ENCODE assay signal across 8 mouse cellular contexts in genomic region chr9:47276303-47277005, GRCm38 (mm10).
DNase-seq lines count a peak whose midpoint lies in the region; ATAC-seq lines count a peak whose summit lies in the region.

No protein-coding gene starts in this region.

- DNase-seq in embryo, embryonic 10.5 days (ENCODE audit: low spot score): peak; percentile 30
- DNase-seq in embryo, embryonic 10 days (ENCODE audit: low spot score): no peak
- DNase-seq in kidney, postnatal 4 days: peak; percentile 58 to 70
- no peak for DNase-seq in kidney, postnatal 36 days
- peak; percentile 65 for DNase-seq in heart, postnatal 4 days
- DNase-seq in retina, embryonic 14.5 days (ENCODE audit: low spot score): peak; percentile 62
- DNase-seq in spleen, adult 18-20 months: no peak

- no peak for ATAC-seq in megakaryocyte, adult 5-6 weeks (ENCODE audit: poor library complexity, severe bottlenecking)

Comparison
In these comparisons a context has a peak if more than half of its experiments do, and no peak if none do; other contexts are left out.
1. DNase-seq: peak in embryo, embryonic 10.5 days (single experiment), kidney, postnatal 4 days (2 of 2), heart, postnatal 4 days (single experiment) and retina, embryonic 14.5 days (single experiment); none in embryo, embryonic 10 days (single experiment), kidney, postnatal 36 days (0 of 2) and spleen, adult 18-20 months (0 of 2).